Mouse (Mus musculus) neural tube, embryonic 13.5 days (tissue): Measurements from ENCODE around the gene Gm20388. TPM values are rescaled to one million over a fixed set of nuclear protein-coding genes. Genes with fewer than 3 reads are reported as not detected.

ENCODE experiments used
- ATAC-seq: fragments of 200-750 bp; cut with Nextera tagmentation; 2 replicates; pipeline ENCODE4 v1.8.0; 2017; ENCODE audit warnings: low read depth, mild to moderate bottlenecking, moderate TSS enrichment, moderate library complexity
- H3K27ac ChIP-seq: fragments of 300-500 bp; sonication (generic); replicated peaks from 2 replicates; pipeline ENCODE4 v1.5.1; 2015; ENCODE audit warnings: moderate library complexity, mild to moderate bottlenecking, inconsistent platforms
- H3K27me3 ChIP-seq: fragments of 300-500 bp; sonication (generic); 2 replicates; pipeline ENCODE4 v1.6.1; 2015; ENCODE audit warnings: mild to moderate bottlenecking, inconsistent platforms
- H3K36me3 ChIP-seq: fragments of 300-500 bp; sonication (generic); 2 replicates; pipeline ENCODE4 v1.6.1; 2015; ENCODE audit warnings: mild to moderate bottlenecking, inconsistent platforms
- H3K4me1 ChIP-seq: fragments of 300-500 bp; sonication (generic); replicated peaks from 2 replicates; pipeline ENCODE4 v1.6.1; 2015; ENCODE audit warnings: inconsistent platforms
- H3K4me2 ChIP-seq: fragments of 300-500 bp; sonication (generic); 2 replicates; pipeline ENCODE4 v1.6.1; 2015; ENCODE audit warnings: inconsistent platforms, mild to moderate bottlenecking, moderate library complexity
- H3K4me3 ChIP-seq: fragments of 300-500 bp; sonication (generic); 2 replicates; pipeline ENCODE4 v1.5.1; 2015; ENCODE audit warnings: mild to moderate bottlenecking, inconsistent platforms
- H3K9ac ChIP-seq: fragments of 300-500 bp; sonication (generic); 2 replicates; pipeline ENCODE4 v1.6.1; 2015; ENCODE audit warnings: moderate library complexity, mild to moderate bottlenecking, inconsistent platforms
- H3K9me3 ChIP-seq: fragments of 300-500 bp; sonication (generic); 2 replicates; pipeline ENCODE4 v1.6.1; 2016; ENCODE audit warnings: inconsistent platforms
- WGBS: fragments of 180-500 bp; shearing (Covaris S2); methylation state at CpG from one replicate; pipeline ENCODE4 v1.1.7; 2015; 5-methylcytosine and 5-hydroxymethylcytosine counted together
- polyA plus RNA-seq: library from polyadenylated mRNA; unstranded; fragments of >200 nt; fragmentation: Nextera tagmentation; extraction: Ambion mirVana; gene quantifications from 2 replicates; pipeline ENCODE4 v1.2.1, GENCODE M21; 2015

Gene Gm20388
- polyA plus RNA-seq, 1 experiment from 2014 or later, result 0.27 TPM

GRCm38 (mm10) chr8:122454409-122454808 lies 2543.8 kb downstream of the Gm20388 start:
- Histone ChIP-seq H3K4me2 (no peak overlapping the region), H3K27me3 (peaks cover 41% of the 10 kb centered on the region), H3K9ac (no peak overlapping the region), H3K36me3 (no peaks in the 10 kb centered on the region), H3K27ac (no peak overlapping the region), H3K9me3 (no peaks in the 10 kb centered on the region), H3K4me1 (no peaks in the 10 kb centered on the region), H3K4me3 (no peak overlapping the region)
- WGBS, result 88% methylated on average over 6 of the region's 6 CpGs
- ATAC-seq, result no peak

GRCm38 (mm10) chr8:122457171-122457570 lies 2546.5 kb downstream of the Gm20388 start:
- Histone ChIP-seq H3K27ac (no peak overlapping the region), H3K4me1 (peaks cover 12% of the 10 kb centered on the region), H3K4me2 (no peak overlapping the region), H3K9me3 (no peaks in the 10 kb centered on the region), H3K27me3 (peaks cover 65% of the 10 kb centered on the region), H3K4me3 (no peak overlapping the region), H3K9ac (no peak overlapping the region), H3K36me3 (no peaks in the 10 kb centered on the region)
- 84% methylated on average over 11 of the region's 11 CpGs for WGBS
- ATAC-seq, result no peak

GRCm38 (mm10) chr8:122459218-122459900 lies 2548.7 kb downstream of the Gm20388 start:
- H3K4me1 ChIP-seq, result peaks cover 12% of the 10 kb centered on the region
- no peak for ATAC-seq
- H3K27me3 ChIP-seq, result peaks cover 85% of the 10 kb centered on the region
- no peak overlapping the region for H3K27ac ChIP-seq
- no peak overlapping the region for H3K4me3 ChIP-seq
- H3K4me2 ChIP-seq, result no peak overlapping the region
- H3K36me3 ChIP-seq, result no peaks in the 10 kb centered on the region
- H3K9ac ChIP-seq, result no peak overlapping the region
- 64% methylated on average over 6 of the region's 6 CpGs for WGBS
- no peaks in the 10 kb centered on the region for H3K9me3 ChIP-seq

DNA sequence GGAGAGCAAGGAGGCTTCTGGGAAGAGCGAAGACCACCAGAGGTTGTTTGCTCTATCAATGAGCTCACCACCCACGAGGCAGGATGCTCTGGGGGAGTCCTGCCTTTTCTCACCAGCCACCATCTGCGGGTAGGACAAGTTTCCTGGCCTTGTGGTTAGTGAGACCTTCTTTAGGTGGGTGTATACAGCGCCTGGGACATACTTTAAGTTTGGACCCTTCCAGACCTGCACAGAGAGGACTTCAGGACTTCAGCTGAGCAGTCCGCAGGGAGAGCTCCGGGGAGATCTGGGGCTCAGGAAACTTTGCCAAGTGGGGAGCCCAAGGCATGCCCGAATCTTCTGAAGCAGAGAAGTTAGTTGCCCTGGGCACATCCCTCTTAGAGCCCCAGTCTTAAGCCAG lies 2549.3 kb downstream of the Gm20388 start:
- H3K27me3 ChIP-seq, result peaks cover 85% of the 10 kb centered on the region
- peak overlapping the region; percentile 35 for H3K4me3 ChIP-seq
- ATAC-seq, result no peak
- peaks cover under 1% of the 10 kb centered on the region; the same call in 1 of the 2 replicates for H3K36me3 ChIP-seq
- no peaks in the 10 kb centered on the region for H3K9me3 ChIP-seq
- 0 out of 2 replicates have a peak overlapping the region, but pooled peaks have one; percentile 41 for H3K9ac ChIP-seq
- peak overlapping the region; percentile 66 for H3K4me2 ChIP-seq
- 26% methylated on average over 7 of the region's 7 CpGs for WGBS
- H3K27ac ChIP-seq, result no peak overlapping the region
- peaks cover 12% of the 10 kb centered on the region for H3K4me1 ChIP-seq

- peak within 1 kb of the TSS; percentile 35 for H3K4me3 ChIP-seq
- no peak within 1 kb of the TSS for H3K27ac ChIP-seq
- peak within 1 kb of the TSS; percentile 41; the same call in 1 of the 2 replicates for H3K9ac ChIP-seq
- H3K4me1 ChIP-seq, result peaks cover 12% of the 10 kb centered on the region
- H3K27me3 ChIP-seq, result peaks cover 84% of the 10 kb centered on the region
- ATAC-seq, result 0 out of 2 replicates have a peak, but pooled peaks have one; percentile 48
- H3K36me3 ChIP-seq, result peaks cover 9% of the 10 kb centered on the region
- no peaks in the 10 kb centered on the region for H3K9me3 ChIP-seq
- 2% methylated on average over 56 of the region's 56 CpGs for WGBS
- H3K4me2 ChIP-seq, result peak within 1 kb of the TSS; percentile 66
Measured at GRCm38 (mm10) chr8:122460524-122461472, 2550.2 kb downstream of the Gm20388 start, which contains the start of gene Snai3. Gene Snai3, minus strand, starts transcription at chr8:122460733.

DNA sequence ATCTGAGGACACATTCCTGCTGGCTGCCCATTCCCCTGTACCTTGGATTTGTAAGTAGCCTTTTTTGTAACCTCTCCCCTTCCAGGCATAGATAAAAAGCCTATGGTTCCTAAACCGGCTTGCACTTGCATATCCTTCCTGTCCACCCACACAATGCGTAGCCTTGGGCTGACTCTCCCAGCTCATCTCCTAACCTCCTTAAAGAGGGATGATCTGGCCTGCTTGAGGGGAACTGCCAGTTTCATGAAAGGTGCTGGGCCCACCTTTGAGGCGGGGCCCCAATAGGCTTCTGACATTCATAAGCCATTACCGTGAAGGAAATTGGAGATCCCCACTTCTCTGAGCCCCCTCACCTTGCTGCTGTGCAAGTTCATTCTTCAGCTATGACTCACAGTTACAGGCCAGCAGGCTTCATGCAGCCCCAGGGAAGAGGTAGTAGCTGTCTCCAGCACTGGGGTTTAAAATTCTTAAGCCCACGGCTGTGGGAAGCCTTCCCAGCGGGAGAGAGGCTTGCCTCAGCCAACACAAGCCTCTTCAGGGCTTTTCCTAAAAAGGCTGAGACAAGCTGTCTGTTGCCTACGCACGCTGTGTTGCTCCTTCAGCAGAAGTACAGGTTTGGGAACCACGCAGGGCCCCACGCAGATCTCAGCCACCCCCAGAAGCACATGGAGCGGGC lies 2551.0 kb downstream of the Gm20388 start:
- 64% methylated on average over 11 of the region's 11 CpGs for WGBS
- ATAC-seq, result no peak
- Histone ChIP-seq H3K27me3 (peaks cover 76% of the 10 kb centered on the region), H3K9me3 (no peaks in the 10 kb centered on the region), H3K27ac (no peak overlapping the region), H3K4me1 (peaks cover 12% of the 10 kb centered on the region), H3K9ac (no peak overlapping the region), H3K4me2 (no peak overlapping the region), H3K36me3 (peaks cover 16% of the 10 kb centered on the region), H3K4me3 (no peak overlapping the region)

- no peak overlapping the region for H3K4me2 ChIP-seq
- no peaks in the 10 kb centered on the region for H3K9me3 ChIP-seq
- H3K9ac ChIP-seq, result no peak overlapping the region
- peaks cover 25% of the 10 kb centered on the region for H3K36me3 ChIP-seq
- H3K4me3 ChIP-seq, result no peak overlapping the region
- WGBS, result 67% methylated on average over 8 of the region's 8 CpGs
- ATAC-seq, result no peak
- peaks cover 67% of the 10 kb centered on the region for H3K27me3 ChIP-seq
- H3K27ac ChIP-seq, result no peak overlapping the region
- peaks cover 12% of the 10 kb centered on the region for H3K4me1 ChIP-seq
Measured at GRCm38 (mm10) chr8:122462510-122462909, 2551.9 kb downstream of the Gm20388 start.

GRCm38 (mm10) chr8:122463651-122464640 lies 2553.3 kb downstream of the Gm20388 start:
- H3K9me3 ChIP-seq, result no peaks in the 10 kb centered on the region
- H3K27ac ChIP-seq, result no peak overlapping the region
- peaks cover 39% of the 10 kb centered on the region for H3K36me3 ChIP-seq
- H3K4me2 ChIP-seq, result no peak overlapping the region
- ATAC-seq, result no peak
- 70% methylated on average over 12 of the region's 12 CpGs for WGBS
- H3K9ac ChIP-seq, result no peak overlapping the region
- peaks cover 52% of the 10 kb centered on the region for H3K27me3 ChIP-seq
- peaks cover 12% of the 10 kb centered on the region for H3K4me1 ChIP-seq
- H3K4me3 ChIP-seq, result no peak overlapping the region

DNA sequence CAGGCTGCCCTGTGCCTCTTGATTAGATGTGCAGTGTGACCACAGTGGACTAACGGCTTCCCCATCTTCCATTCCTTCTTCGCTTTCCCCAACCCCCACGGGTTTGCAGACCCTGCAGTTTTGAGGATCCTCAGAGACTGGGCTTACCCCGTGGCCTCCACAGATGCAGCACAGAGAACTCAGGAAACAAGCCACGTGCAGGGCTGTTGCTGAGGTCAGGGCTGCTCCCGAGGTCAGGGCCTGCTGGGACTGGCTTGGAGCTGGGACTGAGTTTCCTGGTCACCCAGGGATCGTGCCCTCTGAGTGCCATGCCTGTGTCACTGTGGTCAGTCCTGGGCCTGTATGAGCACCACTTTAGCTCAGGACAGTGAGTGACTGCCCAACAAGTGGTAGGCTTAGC lies 2554.3 kb downstream of the Gm20388 start:
- Histone ChIP-seq H3K36me3 (peaks cover 48% of the 10 kb centered on the region), H3K27me3 (peaks cover 42% of the 10 kb centered on the region)
- 79% methylated on average over 7 of the region's 7 CpGs for WGBS

DNA sequence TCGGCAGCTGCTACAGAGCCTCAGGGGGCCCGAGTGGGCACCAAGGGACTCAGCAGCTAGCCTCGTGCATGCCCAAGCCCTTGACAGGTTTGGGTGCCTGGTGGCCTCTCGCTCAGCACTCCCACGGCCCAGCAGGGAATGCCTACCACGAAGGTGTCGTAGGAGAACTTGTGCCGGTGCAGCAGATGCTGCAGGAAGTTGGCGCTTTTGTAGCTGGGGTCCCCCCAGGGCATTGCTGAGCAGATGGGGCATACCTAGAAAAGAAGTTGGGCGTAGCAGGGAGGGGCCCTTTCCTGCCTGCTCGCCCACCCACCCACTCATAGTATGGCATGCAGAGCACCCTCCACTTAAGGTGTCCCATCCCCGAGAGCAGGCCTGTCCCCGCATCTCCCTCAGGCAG lies 2557.2 kb downstream of the Gm20388 start:
- Histone ChIP-seq H3K27ac (no peak overlapping the region), H3K9ac (no peak overlapping the region), H3K27me3 (peaks cover 13% of the 10 kb centered on the region), H3K4me1 (no peaks in the 10 kb centered on the region), H3K36me3 (peaks cover 61% of the 10 kb centered on the region), H3K9me3 (no peaks in the 10 kb centered on the region), H3K4me3 (no peak overlapping the region), H3K4me2 (no peak overlapping the region)
- no peak for ATAC-seq
- WGBS, result 91% methylated on average over 13 of the region's 13 CpGs

More for the DNA sequence above, 2554.3 kb downstream of the Gm20388 start:
- no peak overlapping the region for H3K4me2 ChIP-seq
- H3K9ac ChIP-seq, result no peak overlapping the region
- no peak overlapping the region for H3K4me3 ChIP-seq
- H3K27ac ChIP-seq, result no peak overlapping the region
- no peak for ATAC-seq
- no peaks in the 10 kb centered on the region for H3K9me3 ChIP-seq
- H3K4me1 ChIP-seq, result peaks cover 11% of the 10 kb centered on the region

GRCm38 (mm10) chr8:122469407-122469806 lies 2558.8 kb downstream of the Gm20388 start:
- 82% methylated on average over 6 of the region's 6 CpGs for WGBS
- Histone ChIP-seq H3K9me3 (no peaks in the 10 kb centered on the region), H3K27ac (no peak overlapping the region), H3K36me3 (peaks cover 75% of the 10 kb centered on the region), H3K4me3 (no peak overlapping the region), H3K4me1 (peaks cover 8% of the 10 kb centered on the region), H3K9ac (no peak overlapping the region), H3K27me3 (no peaks in the 10 kb centered on the region), H3K4me2 (no peak overlapping the region)
- ATAC-seq, result no peak
